Mouse (Mus musculus) heart, embryonic 14.5 days (tissue): ENCODE measurements around the gene Man2a1. TPM values are rescaled to one million over a fixed set of nuclear protein-coding genes. Genes with fewer than 3 reads are reported as not detected.
A peak's percentile ranks its signal among the peaks of the same experiment; 100 is the strongest.

ENCODE experiments used
- ATAC-seq: fragments of 200-750 bp; cut with Nextera tagmentation; 2 replicates; pipeline ENCODE4 v1.8.0; 2017; ENCODE audit warnings: low read depth, moderate TSS enrichment; ENCODE audit not compliant: insufficient number of reproducible peaks, insufficient read depth, low FRiP score
- H3K27ac ChIP-seq, 2 experiments: fragments of 200-500 bp in 1 of 2; fragments of 300-500 bp in 1 of 2; sonication (generic) in 1 of 2; replicated peaks in 1 of 2; 2 replicates each; pipeline ENCODE4 v1.5.1; 2012 to 2014; ENCODE audit warnings: low read depth in 2 of 2, low read length in 2 of 2, control low read depth in 1 of 2, mild to moderate bottlenecking in 1 of 2, mixed read lengths in 1 of 2; ENCODE audit not compliant: control insufficient read depth in 1 of 2, insufficient read depth in 1 of 2
- H3K27me3 ChIP-seq: fragments of 300-500 bp; sonication (generic); 2 replicates; pipeline ENCODE4 v1.6.1; 2014; ENCODE audit warnings: mild to moderate bottlenecking, low read length, control low read depth; ENCODE audit not compliant: control insufficient read depth, insufficient read depth
- H3K36me3 ChIP-seq: fragments of 300-500 bp; sonication (generic); 2 replicates; pipeline ENCODE4 v1.6.1; 2014; ENCODE audit warnings: mild to moderate bottlenecking, control low read depth, low read length, mixed read lengths; ENCODE audit not compliant: control insufficient read depth, insufficient read depth
- H3K4me1 ChIP-seq, 2 experiments: fragments of 200-500 bp in 1 of 2; fragments of 300-500 bp in 1 of 2; sonication (generic) in 1 of 2; 2 replicates each; pipeline ENCODE4 v1.6.1; 2012 to 2014; ENCODE audit warnings: low read length in 2 of 2, control low read depth in 1 of 2, mixed read lengths in 1 of 2; ENCODE audit not compliant: control insufficient read depth in 2 of 2, insufficient read depth in 2 of 2
- H3K4me2 ChIP-seq: fragments of 300-500 bp; sonication (generic); 2 replicates; pipeline ENCODE4 v1.6.1; 2014; ENCODE audit warnings: mild to moderate bottlenecking, low read length
- H3K4me3 ChIP-seq, 2 experiments: fragments of 200-500 bp in 1 of 2; fragments of 300-500 bp in 1 of 2; sonication (generic) in 1 of 2; 2 replicates each; pipeline ENCODE4 v1.5.1; 2012 to 2014; ENCODE audit warnings: low read length in 2 of 2, mild to moderate bottlenecking in 2 of 2, control low read depth in 1 of 2, low read depth in 1 of 2, moderate library complexity in 1 of 2; ENCODE audit not compliant: control insufficient read depth in 1 of 2, insufficient read depth in 1 of 2
- H3K9ac ChIP-seq: fragments of 300-500 bp; sonication (generic); 2 replicates; pipeline ENCODE4 v1.6.1; 2014; ENCODE audit warnings: mild to moderate bottlenecking, low read length
- H3K9me3 ChIP-seq: fragments of 300-500 bp; sonication (generic); 2 replicates; pipeline ENCODE4 v1.6.1; 2016; ENCODE audit warnings: low read length, control low read depth; ENCODE audit not compliant: control insufficient read depth
- WGBS: fragments of 180-500 bp; shearing (Covaris S2); extraction: QIAGEN DNeasy Blood & Tissue Kit; methylation state at CpG from one replicate; pipeline ENCODE4 v1.1.7; 2014; 5-methylcytosine and 5-hydroxymethylcytosine counted together
- polyA plus RNA-seq: library from polyadenylated mRNA; unstranded; fragments of >200 nt; fragmentation: Nextera tagmentation; extraction: Ambion mirVana; gene quantifications from 2 replicates; pipeline ENCODE4 v1.2.1, GENCODE M21; 2014

Man2a1 gene
- polyA plus RNA-seq, 1 experiment from 2014 or later: 5.7 TPM

DNA sequence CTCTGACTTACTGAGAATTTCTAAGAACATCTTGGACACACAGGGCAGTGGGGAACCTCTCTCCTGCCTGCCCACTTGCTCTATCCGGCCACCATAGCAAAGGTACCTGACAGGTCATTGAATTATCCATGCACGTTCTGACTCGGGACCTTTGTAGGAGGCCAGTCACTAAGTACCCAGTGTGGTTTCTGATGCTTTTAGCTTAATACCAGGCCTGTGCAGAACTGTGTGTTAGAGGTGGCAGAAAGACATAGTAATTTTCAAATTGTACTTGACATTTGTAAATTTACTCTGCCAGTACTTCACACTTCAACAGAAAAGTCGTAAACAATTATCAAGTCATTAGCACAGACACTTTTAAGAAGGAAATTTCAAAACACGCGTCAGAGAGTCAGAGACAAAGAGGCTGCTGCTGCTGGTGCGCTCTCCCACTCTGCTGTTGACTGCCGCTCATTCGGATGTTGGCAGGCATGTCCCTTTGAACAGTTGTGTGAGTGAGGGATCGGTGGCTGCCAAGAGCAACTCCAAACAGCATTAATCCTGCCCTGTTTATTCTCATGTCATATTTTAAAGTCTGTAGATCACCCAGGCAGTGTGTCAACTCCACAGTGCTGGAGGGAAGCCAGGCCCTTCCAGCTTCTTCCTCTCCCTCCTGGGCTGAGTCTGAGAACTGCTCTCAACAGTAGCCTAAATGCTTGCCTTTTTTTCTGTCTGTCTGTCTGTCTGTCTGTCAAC, 76.4 kb downstream of the Man2a1 start:
- WGBS: 38% methylated on average over 10 of the region's 10 CpGs
- no peak overlapping the region for H3K4me3 ChIP-seq
- no peak overlapping the region for H3K27ac ChIP-seq
- H3K4me2 ChIP-seq: no peak overlapping the region
- peaks cover 7% of the 10 kb centered on the region for H3K9me3 ChIP-seq
- ATAC-seq: peak; percentile 77
- H3K4me1 ChIP-seq: peaks cover 0 to 5% of the 10 kb centered on the region in 2 experiments; a peak in 1 of 4 replicates
- H3K9ac ChIP-seq: no peak overlapping the region
- 0 out of 2 replicates have a peak, but pooled peaks cover 2% of the 10 kb centered on the region for H3K27me3 ChIP-seq
- peaks cover 20% of the 10 kb centered on the region for H3K36me3 ChIP-seq

DNA sequence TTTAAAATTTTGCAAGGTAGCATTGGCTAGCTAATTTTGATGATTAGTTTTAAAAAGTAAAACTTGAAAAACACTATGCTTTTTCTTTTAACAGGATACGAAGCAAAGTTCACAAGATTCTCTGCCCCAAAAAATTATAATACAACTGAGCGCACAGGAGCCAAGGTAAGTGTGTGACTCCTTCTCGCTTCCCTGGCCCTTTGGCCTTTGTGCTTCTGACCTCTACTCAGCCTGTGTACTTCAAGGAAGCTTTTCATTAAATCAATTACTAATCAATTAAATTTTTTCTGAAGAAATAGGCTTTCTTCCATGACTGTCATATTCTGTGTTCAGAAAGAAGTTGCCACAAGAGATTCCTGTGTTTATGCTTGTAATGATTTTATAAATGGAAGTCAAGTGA, 80.9 kb downstream of the Man2a1 start:
- H3K9me3 ChIP-seq: no peaks in the 10 kb centered on the region
- H3K9ac ChIP-seq: no peak overlapping the region
- no peak overlapping the region for H3K27ac ChIP-seq
- H3K36me3 ChIP-seq: peaks cover 12% of the 10 kb centered on the region; the same call in 1 of the 2 replicates
- 96% methylated on average over 3 of the region's 3 CpGs for WGBS
- no peak overlapping the region for H3K4me3 ChIP-seq
- no peak overlapping the region for H3K4me2 ChIP-seq
- H3K4me1 ChIP-seq: peaks cover 0 to 5% of the 10 kb centered on the region in 2 experiments; a peak in 1 of 4 replicates
- no peaks in the 10 kb centered on the region for H3K27me3 ChIP-seq
- no peak for ATAC-seq

DNA sequence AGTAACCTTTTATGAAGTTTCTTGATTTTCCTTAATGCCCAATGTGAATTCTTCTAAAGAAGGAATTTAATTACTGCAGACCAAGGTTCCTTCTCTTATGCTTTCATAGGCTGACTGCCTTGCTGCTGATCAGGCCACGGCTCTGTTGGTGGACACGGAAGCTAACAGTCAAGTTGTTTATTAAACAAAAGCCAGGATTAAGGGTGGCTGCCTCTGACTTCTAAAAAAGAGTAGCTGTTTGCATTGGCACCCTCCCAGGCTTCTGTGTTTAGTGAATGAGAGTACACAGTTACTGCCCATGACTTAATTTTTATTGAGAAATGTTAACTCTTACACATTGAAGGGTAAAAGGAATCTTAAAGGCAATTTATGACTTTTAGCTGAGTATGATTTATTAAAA, 81.4 kb downstream of the Man2a1 start:
- no peak overlapping the region for H3K9ac ChIP-seq
- H3K4me2 ChIP-seq: no peak overlapping the region
- peaks cover 12% of the 10 kb centered on the region; the same call in 1 of the 2 replicates for H3K36me3 ChIP-seq
- no peaks in the 10 kb centered on the region for H3K9me3 ChIP-seq
- no peak overlapping the region for H3K4me3 ChIP-seq
- 56% methylated on average over 2 of the region's 2 CpGs for WGBS
- H3K4me1 ChIP-seq: peaks cover 0 to 5% of the 10 kb centered on the region in 2 experiments; a peak in 1 of 4 replicates
- H3K27me3 ChIP-seq: no peaks in the 10 kb centered on the region
- H3K27ac ChIP-seq: no peak overlapping the region
- ATAC-seq: no peak

DNA sequence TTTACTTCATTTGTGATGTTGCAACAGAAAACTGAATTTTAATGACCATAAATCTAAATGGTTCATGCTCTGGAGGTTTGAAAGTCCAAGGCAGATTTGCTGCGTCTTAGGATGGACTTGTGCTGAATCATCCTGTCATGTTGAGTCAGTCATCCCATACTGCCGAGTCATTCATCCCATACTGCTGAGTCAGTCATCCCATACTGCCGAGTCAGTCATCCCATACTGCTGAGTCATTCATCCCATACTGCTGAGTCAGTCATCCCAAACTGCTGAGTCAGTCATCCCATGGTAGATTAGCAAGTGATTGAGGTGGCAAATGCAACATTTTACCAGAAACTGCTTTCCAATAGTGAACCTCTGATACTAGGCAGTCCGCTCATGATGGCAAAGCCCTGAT, 83.6 kb downstream of the Man2a1 start:
- Histone ChIP-seq H3K9ac (no peak overlapping the region), H3K4me1 (no peaks in the 10 kb centered on the region), H3K27me3 (no peaks in the 10 kb centered on the region), H3K4me3 (no peak overlapping the region), H3K36me3 (peaks cover 16% of the 10 kb centered on the region; the same call in 1 of the 2 replicates), H3K4me2 (no peak overlapping the region), H3K27ac (no peak overlapping the region), H3K9me3 (no peaks in the 10 kb centered on the region)
- WGBS: 94% methylated on average over 4 of the region's 4 CpGs
- ATAC-seq: no peak

DNA sequence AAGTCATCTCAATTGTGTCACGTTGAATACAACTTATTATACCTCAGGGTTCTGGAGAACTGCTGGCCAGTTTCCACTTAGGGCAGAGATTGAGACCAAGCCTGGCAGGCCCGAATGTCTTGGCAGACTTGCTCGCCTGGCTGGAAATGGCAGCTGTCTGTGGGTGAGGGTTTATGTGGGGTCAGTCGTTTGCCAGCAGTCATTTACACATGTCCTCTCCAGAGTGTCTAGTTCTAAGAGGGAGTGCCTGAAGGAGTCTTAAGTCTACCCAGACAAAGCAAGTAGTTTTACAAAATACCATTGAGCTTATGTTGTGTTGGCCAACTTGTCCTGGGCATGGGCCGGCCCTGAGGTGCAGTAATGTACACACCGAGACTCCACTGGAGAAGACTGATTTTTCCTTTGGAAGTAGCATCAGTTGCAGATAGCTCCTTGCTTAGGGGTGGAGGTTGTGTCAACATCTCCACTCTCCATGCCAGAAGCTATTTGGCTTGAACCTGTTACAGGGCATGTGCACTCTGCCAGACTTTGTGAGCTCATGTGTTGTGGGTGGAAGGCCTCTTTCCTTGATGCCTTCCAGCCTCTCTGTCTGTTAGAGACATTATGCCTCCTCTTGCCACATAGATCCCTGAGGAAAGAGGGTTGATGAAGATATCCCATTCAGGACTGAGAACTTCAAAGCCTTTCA, 84.8 kb downstream of the Man2a1 start:
- Histone ChIP-seq H3K4me3 (no peak overlapping the region), H3K4me2 (no peak overlapping the region), H3K27me3 (no peaks in the 10 kb centered on the region), H3K9ac (no peak overlapping the region), H3K4me1 (no peaks in the 10 kb centered on the region), H3K36me3 (peaks cover 22% of the 10 kb centered on the region), H3K9me3 (peaks cover 7% of the 10 kb centered on the region), H3K27ac (no peak overlapping the region)
- ATAC-seq: no peak
- WGBS: 84% methylated on average over 6 of the region's 6 CpGs

DNA sequence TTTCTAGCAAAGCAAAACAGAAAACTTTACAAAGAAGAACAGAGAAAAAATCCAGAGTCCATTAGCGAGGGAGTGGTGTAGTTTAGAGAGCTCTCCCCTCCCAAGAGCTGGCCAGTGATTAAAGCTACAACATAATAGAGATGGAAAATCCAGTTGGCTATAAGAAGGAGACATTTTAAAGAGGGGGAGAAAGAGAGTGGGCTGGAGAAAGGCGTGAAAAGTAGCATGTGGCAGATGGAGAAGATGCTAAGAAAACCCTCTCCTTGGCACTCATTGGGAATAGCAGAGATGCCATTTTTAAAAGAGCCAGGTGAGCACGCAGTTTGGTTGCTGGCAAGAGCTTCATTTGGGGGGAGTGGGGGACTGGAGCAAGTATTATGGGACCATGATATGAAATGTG, 89.1 kb downstream of the Man2a1 start:
- Histone ChIP-seq H3K27ac (no peak overlapping the region), H3K9me3 (peaks cover 12% of the 10 kb centered on the region), H3K36me3 (peaks cover 15% of the 10 kb centered on the region), H3K9ac (no peak overlapping the region), H3K27me3 (no peaks in the 10 kb centered on the region), H3K4me1 (no peaks in the 10 kb centered on the region), H3K4me3 (no peak overlapping the region), H3K4me2 (no peak overlapping the region)
- no peak for ATAC-seq
- WGBS: 90% methylated on average over 3 of the region's 3 CpGs

DNA sequence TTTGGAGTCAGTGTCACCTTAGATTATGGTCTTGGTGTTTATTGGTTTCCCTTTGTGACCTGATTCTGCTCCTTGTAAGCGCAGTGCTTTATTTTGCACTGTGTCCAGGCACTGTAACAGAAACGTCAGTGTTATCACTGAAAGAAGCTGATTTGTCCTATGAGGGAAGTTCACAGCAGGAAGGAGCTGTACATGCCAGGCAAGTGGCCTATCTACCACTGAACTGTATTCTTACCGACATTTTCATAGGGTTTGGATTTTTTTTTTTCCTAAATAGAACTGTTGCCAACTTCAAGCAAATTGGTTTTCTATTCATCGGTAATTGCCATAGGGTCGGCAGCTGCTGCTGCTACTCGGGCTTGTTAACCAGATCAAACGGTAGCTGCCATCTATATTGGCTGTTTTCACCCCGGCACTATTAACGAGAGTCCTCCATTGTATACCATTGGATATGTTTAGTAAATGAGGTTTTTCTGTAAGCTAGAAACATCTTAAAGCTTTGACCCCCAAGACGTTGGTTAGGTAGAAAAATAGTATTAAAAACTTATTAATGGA, 96.8 kb downstream of the Man2a1 start:
- H3K27ac ChIP-seq: no peak overlapping the region

More for the DNA sequence above, 96.8 kb downstream of the Man2a1 start:
- no peaks in the 10 kb centered on the region for H3K4me1 ChIP-seq
- no peak overlapping the region for H3K9ac ChIP-seq
- 78% methylated on average over 10 of the region's 10 CpGs for WGBS
- no peak overlapping the region for H3K4me3 ChIP-seq
- H3K27me3 ChIP-seq: no peaks in the 10 kb centered on the region
- no peaks in the 10 kb centered on the region for H3K9me3 ChIP-seq
- no peak for ATAC-seq
- H3K4me2 ChIP-seq: no peak overlapping the region
- no peaks in the 10 kb centered on the region for H3K36me3 ChIP-seq
